Mouse (Mus musculus) heart, adult 2 months (tissue): ENCODE data around the gene Cisd3. TPM values are rescaled to one million over a fixed set of nuclear protein-coding genes. Genes with fewer than 3 reads are reported as not detected.
A peak's percentile ranks its signal among the peaks of the same experiment; 100 is the strongest.

ENCODE experiments used
- DNase-seq, 2 experiments: peaks; one replicate each; pipeline ENCODE4 v3.0.0; 2021
- H3K27ac ChIP-seq: fragments of 200-600 bp; 2 replicates; pipeline ENCODE4 v1.8.1; 2022
- H3K27me3 ChIP-seq: fragments of 200-500 bp; 2 replicates; pipeline ENCODE4 v1.6.1; 2012; ENCODE audit warnings: mild to moderate bottlenecking, low read length, inconsistent platforms, mixed read lengths; ENCODE audit not compliant: control insufficient read depth, insufficient read depth
- H3K36me3 ChIP-seq: fragments of 200-500 bp; 2 replicates; pipeline ENCODE4 v1.6.1; 2012; ENCODE audit warnings: low read length, inconsistent platforms; ENCODE audit not compliant: control insufficient read depth, insufficient read depth
- H3K4me1 ChIP-seq: fragments of 200-500 bp; 2 replicates; pipeline ENCODE4 v1.6.1; 2011; ENCODE audit warnings: low read length; ENCODE audit not compliant: control insufficient read depth, insufficient read depth
- H3K4me3 ChIP-seq: fragments of 200-600 bp; 2 replicates; pipeline ENCODE4 v1.8.1; 2022
- H3K79me2 ChIP-seq: fragments of 200-500 bp; replicated peaks from 2 replicates; pipeline ENCODE4 v1.6.1; 2012; ENCODE audit warnings: mild to moderate bottlenecking, inconsistent platforms, low read length, moderate library complexity, mixed read lengths; ENCODE audit not compliant: control insufficient read depth, insufficient read depth
- H3K9ac ChIP-seq: fragments of 200-500 bp; 2 replicates; pipeline ENCODE4 v1.6.1; 2012; ENCODE audit warnings: low read depth, mild to moderate bottlenecking, control low read depth, inconsistent platforms, low read length, mixed read lengths
- CTCF ChIP-seq: fragments of 200-600 bp; IDR thresholded peaks from 2 replicates; pipeline ENCODE4 v1.8.1; 2022; ENCODE audit warnings: antibody characterized with exemption, mild to moderate bottlenecking, moderate library complexity
- EP300 ChIP-seq: fragments of 200-500 bp; IDR thresholded peaks from 2 replicates; pipeline ENCODE4 v1.6.1; 2011; ENCODE audit warnings: low read depth, low read length, control low read depth; ENCODE audit not compliant: insufficient read depth
- POLR2A ChIP-seq: fragments of 200-500 bp; IDR thresholded peaks from 2 replicates; pipeline ENCODE4 v1.6.1; 2011; ENCODE audit warnings: mild to moderate bottlenecking, low read depth, low read length, control low read depth; ENCODE audit not compliant: insufficient read depth
- WGBS: fragments of 180-500 bp; shearing (Covaris S2); methylation state at CpG from one replicate; pipeline ENCODE4 v1.1.7; 2018; 5-methylcytosine and 5-hydroxymethylcytosine counted together
- intact Hi-C: fragments of 180-260 bp; cut with DNase I; formaldehyde crosslinking; loops from one replicate; pipeline ENCODE4 v1.15.1; 2025
- polyA plus RNA-seq: library from polyadenylated mRNA; depleted of rRNA; stranded (reverse); fragments of >200 nt; gene quantifications from 2 replicates; pipeline ENCODE4 v1.2.3, GENCODE M21; 2012
- total RNA-seq, 2 experiments: library from RNA; stranded (reverse); gene quantifications; 2 replicates each; pipeline ENCODE4 v1.2.3; 2021

Cisd3 gene
- total and polyA plus RNA-seq, 3 experiments = 106 to 137 (median 130) TPM

DNA sequence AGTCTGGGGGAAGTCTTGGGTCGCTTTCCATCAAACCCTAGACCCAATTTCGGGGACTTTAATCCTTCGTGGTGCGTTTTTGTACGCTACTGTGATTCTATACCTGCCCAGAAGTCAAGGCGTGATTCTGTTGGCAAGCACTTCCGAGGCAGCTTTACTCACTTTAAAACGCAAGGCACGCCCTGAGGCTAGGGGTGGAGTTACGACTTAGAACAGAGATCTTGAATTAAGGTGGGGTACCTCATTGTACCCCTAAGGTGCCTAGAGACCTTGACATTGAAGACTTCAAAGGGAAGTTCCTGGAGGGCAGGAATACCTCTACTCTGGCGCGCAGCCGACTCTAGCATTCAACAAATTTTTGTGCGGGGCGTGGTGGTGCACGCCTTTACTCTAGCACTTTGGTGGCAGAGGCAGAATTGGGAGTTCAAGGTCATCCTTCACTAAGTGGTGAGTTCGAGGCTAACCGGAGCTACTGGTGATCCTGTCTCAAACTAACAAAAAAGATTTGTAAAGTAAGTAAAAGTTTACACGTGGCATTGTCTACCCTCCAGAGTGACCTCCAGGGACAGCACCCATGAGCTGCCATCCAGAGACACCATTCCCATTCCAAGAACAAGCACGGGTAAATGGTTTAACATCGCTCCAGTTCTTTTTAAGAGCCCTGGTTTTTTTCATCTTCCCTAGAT is 23.3 kb upstream of the Cisd3 start:
- intact Hi-C loops = no loop called here
- peak; percentile 59 to 65 for DNase-seq
- Histone ChIP-seq H3K27ac (peak overlapping the region; percentile 87), H3K4me1 (peaks cover 10% of the 10 kb centered on the region), H3K4me3 (peak overlapping the region; percentile 74), H3K36me3 (no peaks in the 10 kb centered on the region), H3K9ac (peak overlapping the region; percentile 62), H3K27me3 (no peaks in the 10 kb centered on the region), H3K79me2 (no peaks in the 10 kb centered on the region; the same call in 1 of the 2 replicates)
- TF ChIP-seq EP300 = no peak
- TF ChIP-seq CTCF = no peak
- no peak for TF ChIP-seq POLR2A
- WGBS = 3% methylated on average over 21 of the region's 21 CpGs

DNA sequence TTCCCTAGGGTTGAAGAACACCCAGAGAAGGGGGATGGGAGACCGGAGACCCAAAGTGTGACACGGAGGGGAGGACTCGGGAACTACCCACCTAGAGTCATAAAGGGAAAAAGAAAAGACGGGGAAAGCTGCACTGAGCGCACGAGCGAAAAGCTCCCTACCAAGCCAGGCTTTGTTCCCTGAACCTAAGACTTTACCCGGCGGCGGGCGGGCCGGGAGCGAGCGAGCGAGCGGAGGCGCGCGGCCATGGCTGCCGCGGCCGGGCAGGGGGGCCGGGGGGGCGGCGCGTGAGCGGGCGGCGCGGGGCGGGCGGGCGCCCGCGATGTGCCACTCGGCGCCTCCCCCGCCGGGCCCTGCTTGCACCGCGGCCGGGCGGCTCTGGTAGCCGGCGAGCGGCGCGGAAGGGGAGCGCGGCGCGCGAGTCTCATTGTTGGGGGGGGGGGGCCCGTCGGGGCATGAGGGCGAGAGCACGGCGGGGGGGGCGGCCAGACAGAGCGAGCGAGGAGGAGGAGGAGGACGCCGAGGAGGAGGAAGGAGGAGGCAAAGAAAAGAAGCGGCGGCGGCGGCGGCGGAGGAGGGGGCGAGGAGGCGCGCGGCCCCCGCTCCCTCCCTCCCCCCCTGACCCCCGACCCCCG is 22.6 kb upstream of the Cisd3 start, which contains the start of gene Mllt6:
Gene Mllt6 (plus strand): TSS at position 522 of the 635 bp plus-strand sequence.
- Histone ChIP-seq H3K79me2 (no peaks in the 10 kb centered on the region; the same call in 1 of the 2 replicates), H3K9ac (peak within 1 kb of the TSS; percentile 89), H3K4me1 (peaks cover 10% of the 10 kb centered on the region), H3K27me3 (no peaks in the 10 kb centered on the region), H3K36me3 (no peaks in the 10 kb centered on the region), H3K27ac (peak within 1 kb of the TSS; percentile 92), H3K4me3 (peak within 1 kb of the TSS; percentile 74)
- peak; percentile 86 for DNase-seq
- TF ChIP-seq CTCF = no peak
- TF ChIP-seq EP300 = no peak
- TF ChIP-seq POLR2A = no peak
- intact Hi-C loops = no loop called here
- under 1% methylated on average over 34 of the region's 76 CpGs for whole genome bisulfite sequencing

GRCm38 (mm10) chr11:97663528-97664338 is 21.9 kb upstream of the Cisd3 start:
- H3K27me3 ChIP-seq = no peaks in the 10 kb centered on the region
- intact Hi-C loops = loop anchor here (1.0 kb wide), 1 partner anchor 22 kb away; the partner anchor contains the start of gene Cisd3

DNA sequence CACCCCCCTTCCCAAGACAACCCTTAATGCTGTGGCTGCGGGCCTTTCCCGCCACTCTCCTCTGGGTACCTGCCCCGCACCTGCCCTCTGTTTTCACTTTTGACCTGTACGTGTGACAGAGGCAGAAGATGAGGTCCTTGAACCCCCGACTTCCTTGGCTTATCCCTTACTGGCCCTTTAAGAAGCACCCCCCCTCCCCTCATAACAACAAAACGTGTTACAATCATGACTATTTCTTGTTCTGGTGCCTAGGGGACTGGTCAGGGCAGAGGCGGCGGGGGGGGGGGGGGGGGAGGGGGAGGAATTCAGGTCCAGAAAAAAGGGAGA is 21.3 kb upstream of the Cisd3 start:
- no peaks in the 10 kb centered on the region; the same call in 1 of the 2 replicates for H3K79me2 ChIP-seq
- 3% methylated on average over 8 of the region's 8 CpGs for WGBS
- no peaks in the 10 kb centered on the region for H3K27me3 ChIP-seq
- intact Hi-C loops = loop anchor here (1.0 kb wide), 1 partner anchor 21 kb away; the partner anchor contains the start of gene Cisd3
- peak overlapping the region; percentile 74 for H3K4me3 ChIP-seq
- peak overlapping the region; percentile 89 for H3K9ac ChIP-seq
- H3K36me3 ChIP-seq = no peaks in the 10 kb centered on the region
- peak overlapping the region; percentile 92 for H3K27ac ChIP-seq
- H3K4me1 ChIP-seq = peaks cover 10% of the 10 kb centered on the region
- DNase-seq = no peak
- no peak for TF ChIP-seq POLR2A
- TF ChIP-seq CTCF = no peak
- TF ChIP-seq EP300 = no peak

More at GRCm38 (mm10) chr11:97663528-97664338, 21.9 kb upstream of the Cisd3 start:
- no peaks in the 10 kb centered on the region for H3K36me3 ChIP-seq
- no peak for TF ChIP-seq CTCF
- TF ChIP-seq POLR2A = 0 out of 2 replicates have a peak, but pooled peaks have one; percentile 36
- peak; percentile 68; the same call in 1 of the 2 replicates for TF ChIP-seq EP300
- peaks cover 10% of the 10 kb centered on the region for H3K4me1 ChIP-seq
- H3K4me3 ChIP-seq = peak overlapping the region; percentile 74
- peak overlapping the region; percentile 92 for H3K27ac ChIP-seq
- WGBS = under 1% methylated on average over 42 of the region's 57 CpGs
- DNase-seq = peak; percentile 81 to 82
- peak overlapping the region; percentile 89 for H3K9ac ChIP-seq
- no peaks in the 10 kb centered on the region; the same call in 1 of the 2 replicates for H3K79me2 ChIP-seq

GRCm38 (mm10) chr11:97664771-97665240 is 20.8 kb upstream of the Cisd3 start:
- H3K4me1 ChIP-seq = peaks cover 9% of the 10 kb centered on the region
- WGBS = 23% methylated on average over 6 of the region's 6 CpGs
- H3K9ac ChIP-seq = peak overlapping the region; percentile 33; the same call in 1 of the 2 replicates
- no peak for DNase-seq
- H3K27me3 ChIP-seq = no peaks in the 10 kb centered on the region
- no peaks in the 10 kb centered on the region for H3K36me3 ChIP-seq
- TF ChIP-seq POLR2A = no peak
- peak; percentile 45 for TF ChIP-seq CTCF
- TF ChIP-seq EP300 = 0 out of 2 replicates have a peak, but pooled peaks have one; percentile 11
- peak overlapping the region; percentile 92 for H3K27ac ChIP-seq
- intact Hi-C loops = loop anchor here (1.0 kb wide), 1 partner anchor 20 kb away; the partner anchor contains the start of gene Cisd3
- H3K79me2 ChIP-seq = no peaks in the 10 kb centered on the region; the same call in 1 of the 2 replicates
- peak overlapping the region; percentile 74 for H3K4me3 ChIP-seq
